Mouse (Mus musculus) embryonic facial prominence, embryonic 11.5 days (tissue): ENCODE measurements around the gene Snx4. TPM values are rescaled to one million over a fixed set of nuclear protein-coding genes. Genes with fewer than 3 reads are reported as not detected.

Source experiments
- ATAC-seq: fragments of 200-750 bp; cut with Nextera tagmentation; replicated peaks from 2 replicates; pipeline ENCODE4 v1.8.0; 2017; ENCODE audit warnings: low read depth; ENCODE audit not compliant: insufficient number of reproducible peaks, low FRiP score, low TSS enrichment
- DNase-seq: peaks from one replicate; pipeline ENCODE4 v3.0.0-alpha.2; 2015; ENCODE audit warnings: low spot score
- H3K27ac ChIP-seq: fragments of 300-500 bp; sonication (generic); replicated peaks from 2 replicates; pipeline ENCODE4 v1.5.1; 2014; ENCODE audit warnings: mild to moderate bottlenecking, low read depth, low read length, control low read depth
- H3K27me3 ChIP-seq: fragments of 300-500 bp; sonication (generic); 2 replicates; pipeline ENCODE4 v1.6.1; 2014; ENCODE audit warnings: mild to moderate bottlenecking, low read length, moderate library complexity, mixed read lengths; ENCODE audit not compliant: control insufficient read depth, insufficient read depth
- H3K36me3 ChIP-seq: fragments of 300-500 bp; sonication (generic); replicated peaks from 2 replicates; pipeline ENCODE4 v1.6.1; 2014; ENCODE audit warnings: low read depth, mild to moderate bottlenecking, low read length, moderate library complexity, mixed read lengths; ENCODE audit not compliant: control insufficient read depth, insufficient read depth
- H3K4me1 ChIP-seq: fragments of 300-500 bp; sonication (generic); 2 replicates; pipeline ENCODE4 v1.6.1; 2014; ENCODE audit warnings: low read length, mixed read lengths; ENCODE audit not compliant: control insufficient read depth, insufficient read depth
- H3K4me2 ChIP-seq: fragments of 300-500 bp; sonication (generic); 2 replicates; pipeline ENCODE4 v1.6.1; 2014; ENCODE audit warnings: low read depth, mild to moderate bottlenecking, control low read depth, low read length, moderate library complexity
- H3K4me3 ChIP-seq: fragments of 300-500 bp; sonication (generic); 2 replicates; pipeline ENCODE4 v1.5.1; 2014; ENCODE audit warnings: low read depth, low read length, control low read depth
- H3K9ac ChIP-seq: fragments of 300-500 bp; sonication (generic); replicated peaks from 2 replicates; pipeline ENCODE4 v1.6.1; 2014; ENCODE audit warnings: mild to moderate bottlenecking, control low read depth, low read length
- H3K9me3 ChIP-seq: fragments of 300-500 bp; sonication (generic); replicated peaks from 2 replicates; pipeline ENCODE4 v1.6.1; 2016; ENCODE audit warnings: mild to moderate bottlenecking, low read length, inconsistent platforms, mixed read lengths; ENCODE audit not compliant: control insufficient read depth
- WGBS: fragments of 180-500 bp; shearing (Covaris S2); extraction: QIAGEN DNeasy Blood & Tissue Kit; methylation state at CpG from one replicate; pipeline ENCODE4 v1.1.7; 2014; 5-methylcytosine and 5-hydroxymethylcytosine counted together
- polyA plus RNA-seq: library from polyadenylated mRNA; unstranded; fragments of >200 nt; fragmentation: Nextera tagmentation; extraction: Ambion mirVana; gene quantifications from 2 replicates; pipeline ENCODE4 v1.2.1, GENCODE M21; 2014

Gene Snx4
- polyA plus RNA-seq, 1 experiment from 2014 or later, result 88.7 TPM

- WGBS, result 83% methylated on average over 14 of the region's 14 CpGs
Observed at GRCm38 (mm10) chr16:33333015-33333414, 81.8 kb downstream of the Snx4 start.

GRCm38 (mm10) chr16:33337177-33337576 lies 85.9 kb downstream of the Snx4 start:
- peak; percentile 70 for DNase-seq
- Histone ChIP-seq H3K4me3 (no peak overlapping the region), H3K4me1 (no peaks in the 10 kb centered on the region), H3K9me3 (no peaks in the 10 kb centered on the region), H3K27ac (no peak overlapping the region), H3K36me3 (no peaks in the 10 kb centered on the region), H3K4me2 (no peak overlapping the region), H3K27me3 (no peaks in the 10 kb centered on the region), H3K9ac (no peak overlapping the region)
- WGBS, result 17% methylated on average over 8 of the region's 8 CpGs
- no peak for ATAC-seq

More at GRCm38 (mm10) chr16:33333015-33333414, 81.8 kb downstream of the Snx4 start:
- H3K27me3 ChIP-seq, result no peaks in the 10 kb centered on the region
- no peak overlapping the region for H3K27ac ChIP-seq
- H3K4me1 ChIP-seq, result no peaks in the 10 kb centered on the region
- no peak overlapping the region for H3K9ac ChIP-seq
- H3K4me3 ChIP-seq, result no peak overlapping the region
- H3K9me3 ChIP-seq, result no peaks in the 10 kb centered on the region
- ATAC-seq (no peak), DNase-seq (no peak)
- H3K4me2 ChIP-seq, result no peak overlapping the region
- no peaks in the 10 kb centered on the region for H3K36me3 ChIP-seq

GRCm38 (mm10) chr16:33337681-33338080 lies 86.4 kb downstream of the Snx4 start:
- Histone ChIP-seq H3K9ac (no peak overlapping the region), H3K9me3 (no peaks in the 10 kb centered on the region), H3K27me3 (no peaks in the 10 kb centered on the region), H3K4me3 (no peak overlapping the region), H3K4me2 (no peak overlapping the region), H3K36me3 (no peaks in the 10 kb centered on the region), H3K4me1 (no peaks in the 10 kb centered on the region), H3K27ac (no peak overlapping the region)
- ATAC-seq (no peak), DNase-seq (no peak)
- 66% methylated on average over 10 of the region's 10 CpGs for WGBS

- H3K27ac ChIP-seq, result no peak overlapping the region
- H3K4me3 ChIP-seq, result no peak overlapping the region
- H3K9me3 ChIP-seq, result no peaks in the 10 kb centered on the region
- H3K4me1 ChIP-seq, result no peaks in the 10 kb centered on the region
- no peaks in the 10 kb centered on the region for H3K36me3 ChIP-seq
- no peaks in the 10 kb centered on the region for H3K27me3 ChIP-seq
- no peak for DNase-seq
- whole genome bisulfite sequencing, result 59% methylated on average over 4 of the region's 4 CpGs
- ATAC-seq, result no peak
- H3K4me2 ChIP-seq, result no peak overlapping the region
- no peak overlapping the region for H3K9ac ChIP-seq
Observed at GRCm38 (mm10) chr16:33338492-33338891, 87.2 kb downstream of the Snx4 start.

GRCm38 (mm10) chr16:33339476-33339875 lies 88.2 kb downstream of the Snx4 start:
- WGBS, result 79% methylated on average over 2 of the region's 2 CpGs
- no peak for ATAC-seq
- H3K4me2 ChIP-seq, result no peak overlapping the region
- H3K4me1 ChIP-seq, result no peaks in the 10 kb centered on the region
- no peak overlapping the region for H3K9ac ChIP-seq
- H3K4me3 ChIP-seq, result no peak overlapping the region
- no peaks in the 10 kb centered on the region for H3K36me3 ChIP-seq
- H3K27ac ChIP-seq, result no peak overlapping the region
- H3K27me3 ChIP-seq, result no peaks in the 10 kb centered on the region
- H3K9me3 ChIP-seq, result no peaks in the 10 kb centered on the region
- no peak for DNase-seq

GRCm38 (mm10) chr16:33342356-33342755 lies 91.1 kb downstream of the Snx4 start:
- DNase-seq, result no peak

GRCm38 (mm10) chr16:33343106-33343505 lies 91.9 kb downstream of the Snx4 start:
- Histone ChIP-seq H3K9me3 (no peaks in the 10 kb centered on the region), H3K27ac (no peak overlapping the region), H3K9ac (no peak overlapping the region), H3K36me3 (no peaks in the 10 kb centered on the region), H3K4me3 (no peak overlapping the region), H3K27me3 (no peaks in the 10 kb centered on the region), H3K4me2 (no peak overlapping the region), H3K4me1 (no peaks in the 10 kb centered on the region)
- DNase-seq, result no peak
- ATAC-seq, result no peak
- WGBS, result 36% methylated on average over 5 of the region's 5 CpGs

More at GRCm38 (mm10) chr16:33342356-33342755, 91.1 kb downstream of the Snx4 start:
- WGBS, result 55% methylated on average over 1 of the region's 1 CpGs
- ATAC-seq, result no peak
- Histone ChIP-seq H3K9me3 (no peaks in the 10 kb centered on the region), H3K9ac (no peak overlapping the region), H3K4me1 (no peaks in the 10 kb centered on the region), H3K4me2 (no peak overlapping the region), H3K27ac (no peak overlapping the region), H3K36me3 (no peaks in the 10 kb centered on the region), H3K4me3 (no peak overlapping the region), H3K27me3 (no peaks in the 10 kb centered on the region)

GRCm38 (mm10) chr16:33343601-33344000 lies 92.4 kb downstream of the Snx4 start:
- no peak for DNase-seq
- no peaks in the 10 kb centered on the region for H3K4me1 ChIP-seq
- 88% methylated on average over 7 of the region's 7 CpGs for WGBS
- H3K9ac ChIP-seq, result no peak overlapping the region
- no peak overlapping the region for H3K4me2 ChIP-seq
- no peak overlapping the region for H3K27ac ChIP-seq
- H3K36me3 ChIP-seq, result no peaks in the 10 kb centered on the region
- ATAC-seq, result no peak
- no peak overlapping the region for H3K4me3 ChIP-seq
- H3K27me3 ChIP-seq, result no peaks in the 10 kb centered on the region
- no peaks in the 10 kb centered on the region for H3K9me3 ChIP-seq
